Mouse (Mus musculus) liver, embryonic 16.5 days (tissue): ENCODE results near the gene Skap1. TPM values are rescaled to one million over a fixed set of nuclear protein-coding genes. Genes with fewer than 3 reads are reported as not detected.
A peak's percentile ranks its signal among the peaks of the same experiment; 100 is the strongest.

Source experiments
- ATAC-seq: fragments of 200-750 bp; cut with Nextera tagmentation; 2 replicates; pipeline ENCODE4 v1.8.0; 2017; ENCODE audit warnings: low read depth, mild to moderate bottlenecking, moderate number of reproducible peaks, moderate library complexity
- H3K27ac ChIP-seq: fragments of 300-500 bp; sonication (generic); 2 replicates; pipeline ENCODE4 v1.5.1; 2014; ENCODE audit warnings: mild to moderate bottlenecking, low read length
- H3K27me3 ChIP-seq: fragments of 300-500 bp; sonication (generic); 2 replicates; pipeline ENCODE4 v1.6.1; 2014; ENCODE audit warnings: low read depth, low read length, mixed read lengths; ENCODE audit not compliant: control insufficient read depth, insufficient read depth
- H3K36me3 ChIP-seq: fragments of 300-500 bp; sonication (generic); 2 replicates; pipeline ENCODE4 v1.6.1; 2014; ENCODE audit warnings: mild to moderate bottlenecking; ENCODE audit not compliant: control insufficient read depth, insufficient read depth
- H3K4me1 ChIP-seq: fragments of 300-500 bp; sonication (generic); 2 replicates; pipeline ENCODE4 v1.6.1; 2014; ENCODE audit warnings: low read depth, low read length, mixed read lengths; ENCODE audit not compliant: control insufficient read depth
- H3K4me2 ChIP-seq: fragments of 300-500 bp; sonication (generic); 2 replicates; pipeline ENCODE4 v1.6.1; 2014; ENCODE audit warnings: low read depth, low read length, mixed read lengths
- H3K4me3 ChIP-seq: fragments of 300-500 bp; sonication (generic); 2 replicates; pipeline ENCODE4 v1.5.1; 2014; ENCODE audit warnings: low read depth, mild to moderate bottlenecking, low read length
- H3K9ac ChIP-seq: fragments of 300-500 bp; sonication (generic); 2 replicates; pipeline ENCODE4 v1.6.1; 2014; ENCODE audit warnings: low read depth, low read length
- H3K9me3 ChIP-seq: fragments of 300-500 bp; sonication (generic); replicated peaks from 2 replicates; pipeline ENCODE4 v1.6.1; 2016; ENCODE audit warnings: low read length; ENCODE audit not compliant: control insufficient read depth
- WGBS: fragments of 180-500 bp; shearing (Covaris S2); extraction: QIAGEN DNeasy Blood & Tissue Kit; methylation state at CpG from one replicate; pipeline ENCODE4 v1.1.7; 2014; ENCODE audit not compliant: insufficient replicate concordance; 5-methylcytosine and 5-hydroxymethylcytosine counted together
- polyA plus RNA-seq: library from polyadenylated mRNA; unstranded; fragments of >200 nt; fragmentation: Nextera tagmentation; extraction: Ambion mirVana; gene quantifications from 2 replicates; pipeline ENCODE4 v1.2.1, GENCODE M21; 2015

Gene Skap1
- polyA plus RNA-seq, 1 experiment from 2014 or later: 0.12 TPM

GRCm38 (mm10) chr11:96728577-96728976, 264.2 kb downstream of the Skap1 start:
- 56% methylated on average over 2 of the region's 2 CpGs for WGBS
- Histone ChIP-seq H3K4me3 (no peak overlapping the region), H3K27me3 (no peaks in the 10 kb centered on the region), H3K36me3 (no peaks in the 10 kb centered on the region), H3K4me2 (no peak overlapping the region), H3K9ac (no peak overlapping the region), H3K27ac (no peak overlapping the region), H3K4me1 (no peaks in the 10 kb centered on the region), H3K9me3 (no peaks in the 10 kb centered on the region)
- no peak for ATAC-seq

GRCm38 (mm10) chr11:96729462-96729861, 265.1 kb downstream of the Skap1 start:
- 39% methylated on average over 9 of the region's 9 CpGs for WGBS
- no peak for ATAC-seq

GRCm38 (mm10) chr11:96730327-96730726, 265.9 kb downstream of the Skap1 start:
- Histone ChIP-seq H3K4me2 (no peak overlapping the region), H3K9me3 (no peaks in the 10 kb centered on the region), H3K36me3 (no peaks in the 10 kb centered on the region), H3K27ac (no peak overlapping the region), H3K27me3 (no peaks in the 10 kb centered on the region; the same call in 1 of the 2 replicates), H3K4me1 (no peaks in the 10 kb centered on the region), H3K9ac (no peak overlapping the region), H3K4me3 (no peak overlapping the region)
- no peak for ATAC-seq
- WGBS: 66% methylated on average over 5 of the region's 5 CpGs

More at GRCm38 (mm10) chr11:96729462-96729861, 265.1 kb downstream of the Skap1 start:
- Histone ChIP-seq H3K9ac (no peak overlapping the region), H3K9me3 (no peaks in the 10 kb centered on the region), H3K27me3 (no peaks in the 10 kb centered on the region), H3K27ac (no peak overlapping the region), H3K4me3 (no peak overlapping the region), H3K4me1 (no peaks in the 10 kb centered on the region), H3K36me3 (no peaks in the 10 kb centered on the region), H3K4me2 (no peak overlapping the region)

- Histone ChIP-seq H3K4me2 (no peak overlapping the region), H3K4me3 (no peak overlapping the region), H3K9me3 (no peaks in the 10 kb centered on the region), H3K36me3 (no peaks in the 10 kb centered on the region), H3K27ac (no peak overlapping the region), H3K4me1 (no peaks in the 10 kb centered on the region), H3K9ac (no peak overlapping the region), H3K27me3 (peaks cover 8% of the 10 kb centered on the region; the same call in 1 of the 2 replicates)
- WGBS: 53% methylated on average over 4 of the region's 4 CpGs
- ATAC-seq: no peak
Observed at GRCm38 (mm10) chr11:96732657-96733056, 268.3 kb downstream of the Skap1 start.

GRCm38 (mm10) chr11:96735908-96736307, 271.5 kb downstream of the Skap1 start:
- Histone ChIP-seq H3K27me3 (peaks cover 11% of the 10 kb centered on the region), H3K9me3 (no peaks in the 10 kb centered on the region), H3K9ac (no peak overlapping the region), H3K4me1 (no peaks in the 10 kb centered on the region), H3K4me2 (peak overlapping the region; percentile 17; the same call in 1 of the 2 replicates), H3K36me3 (no peaks in the 10 kb centered on the region), H3K27ac (no peak overlapping the region), H3K4me3 (no peak overlapping the region)
- 5% methylated on average over 19 of the region's 19 CpGs for WGBS
- no peak for ATAC-seq

- Histone ChIP-seq H3K9ac (no peak overlapping the region), H3K27ac (no peak overlapping the region), H3K27me3 (peaks cover 13% of the 10 kb centered on the region), H3K4me1 (no peaks in the 10 kb centered on the region), H3K9me3 (no peaks in the 10 kb centered on the region), H3K36me3 (no peaks in the 10 kb centered on the region), H3K4me2 (peak overlapping the region; percentile 17; the same call in 1 of the 2 replicates), H3K4me3 (no peak overlapping the region)
- WGBS: 35% methylated on average over 11 of the region's 11 CpGs
- ATAC-seq: no peak
Observed at GRCm38 (mm10) chr11:96736361-96736760, 272.0 kb downstream of the Skap1 start.

GRCm38 (mm10) chr11:96737673-96738471, 273.5 kb downstream of the Skap1 start:
- WGBS: 66% methylated on average over 14 of the region's 14 CpGs
- H3K36me3 ChIP-seq: no peaks in the 10 kb centered on the region
- no peak overlapping the region for H3K27ac ChIP-seq
- ATAC-seq: no peak
- no peak overlapping the region for H3K4me2 ChIP-seq
- no peak overlapping the region for H3K9ac ChIP-seq
- no peaks in the 10 kb centered on the region for H3K4me1 ChIP-seq
- no peak overlapping the region for H3K4me3 ChIP-seq
- peaks cover 22% of the 10 kb centered on the region for H3K27me3 ChIP-seq
- H3K9me3 ChIP-seq: no peaks in the 10 kb centered on the region

- WGBS: 67% methylated on average over 12 of the region's 12 CpGs
Observed at GRCm38 (mm10) chr11:96740796-96741195, 276.4 kb downstream of the Skap1 start.

GRCm38 (mm10) chr11:96741995-96742394, 277.6 kb downstream of the Skap1 start:
- H3K27me3 ChIP-seq: peaks cover 14% of the 10 kb centered on the region
- H3K9me3 ChIP-seq: no peaks in the 10 kb centered on the region
- H3K27ac ChIP-seq: no peak overlapping the region
- ATAC-seq: no peak
- no peak overlapping the region for H3K9ac ChIP-seq
- H3K4me3 ChIP-seq: no peak overlapping the region
- no peaks in the 10 kb centered on the region for H3K36me3 ChIP-seq
- 30% methylated on average over 12 of the region's 12 CpGs for WGBS
- no peaks in the 10 kb centered on the region for H3K4me1 ChIP-seq
- no peak overlapping the region for H3K4me2 ChIP-seq

More at GRCm38 (mm10) chr11:96740796-96741195, 276.4 kb downstream of the Skap1 start:
- H3K4me3 ChIP-seq: no peak overlapping the region
- H3K9me3 ChIP-seq: no peaks in the 10 kb centered on the region
- H3K27ac ChIP-seq: no peak overlapping the region
- no peak overlapping the region for H3K4me2 ChIP-seq
- peaks cover 20% of the 10 kb centered on the region for H3K27me3 ChIP-seq
- H3K4me1 ChIP-seq: no peaks in the 10 kb centered on the region
- ATAC-seq: no peak
- no peaks in the 10 kb centered on the region for H3K36me3 ChIP-seq
- H3K9ac ChIP-seq: no peak overlapping the region
